Mouse (Mus musculus) granulocyte monocyte progenitor cell, adult 5-6 weeks (primary cell): ENCODE results near the gene Evx2. TPM values are rescaled to one million over a fixed set of nuclear protein-coding genes. Genes with fewer than 3 reads are reported as not detected.

ENCODE experiments used
- ATAC-seq: replicated peaks from 2 replicates; pipeline ENCODE4 v1.8.0; 2016; ENCODE audit warnings: mild to moderate bottlenecking, moderate TSS enrichment, inconsistent platforms; ENCODE audit not compliant: poor library complexity, severe bottlenecking
- total RNA-seq, 2 experiments: library from RNA; stranded (forward) in 1 of 2; stranded (reverse) in 1 of 2; fragments of 200-712, 200-1000 nt in 1 of 2; fragments of >200 nt in 1 of 2; fragmentation: Nextera tagmentation in 1 of 2; gene quantifications; 2 replicates each; pipeline ENCODE4 v1.2.3; 2014 to 2017

The Evx2 gene
- total RNA-seq, 2 experiments from 2014 or later: not detected

DNA sequence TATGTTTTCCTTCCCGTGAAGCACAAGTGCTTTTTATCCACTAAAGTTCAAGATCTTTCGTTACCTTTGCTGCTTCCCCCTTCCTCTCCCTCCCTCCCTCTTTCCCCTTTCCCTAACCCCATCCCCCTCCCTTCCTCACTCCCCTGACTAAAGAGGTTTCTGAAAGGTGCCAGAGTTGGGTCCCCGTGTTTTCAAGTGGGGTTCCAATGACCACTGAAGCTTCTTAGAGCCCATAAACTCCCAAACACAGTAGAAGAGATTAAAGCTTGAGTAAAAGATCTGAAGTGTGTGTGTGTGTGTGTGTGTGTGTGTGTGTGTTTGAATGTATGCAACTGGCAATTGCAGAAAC, 9.8 kb upstream of the Evx2 start:
- no peak for ATAC-seq

GRCm38 (mm10) chr2:74668370-74669229, 9.2 kb upstream of the Evx2 start:
- ATAC-seq: no peak

GRCm38 (mm10) chr2:74667842-74668357, 8.5 kb upstream of the Evx2 start, which contains the start of gene Hoxd13:
TSS of gene Hoxd13 (plus strand) at chr2:74668310.
- ATAC-seq: 0 out of 2 replicates have a peak, but pooled peaks have one; percentile 18

DNA sequence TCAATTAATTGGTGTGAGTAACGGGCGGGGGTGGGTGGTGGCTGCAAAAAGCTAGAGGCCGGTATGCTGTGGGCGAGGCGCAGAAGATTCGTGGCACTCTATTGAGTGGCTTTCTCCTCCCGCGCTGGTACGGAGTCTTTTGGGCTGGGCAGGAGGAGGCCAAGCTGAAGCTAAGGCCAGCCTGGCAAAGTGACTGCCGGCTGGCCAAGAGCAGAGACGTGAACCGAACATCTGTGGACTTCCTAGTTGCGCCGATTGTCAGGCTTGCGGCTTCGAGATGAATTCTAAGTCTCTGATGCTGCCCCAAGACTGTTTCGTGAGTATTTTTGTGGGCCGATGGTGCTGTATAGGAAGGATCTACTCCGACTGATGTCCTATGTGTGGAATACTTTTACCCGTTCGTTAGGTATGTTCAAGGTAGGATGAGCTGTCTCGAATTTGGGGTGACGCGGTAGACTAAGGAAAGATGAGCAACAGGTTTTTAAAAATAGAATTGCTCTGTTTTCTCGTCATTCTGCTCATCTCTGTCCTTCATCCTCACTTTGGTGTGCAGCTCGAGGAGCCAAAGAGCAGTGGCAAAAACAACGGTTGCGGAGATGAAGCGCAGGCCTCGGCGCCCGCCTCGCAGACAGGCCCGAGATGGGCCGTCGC, 8.0 kb upstream of the Evx2 start:
- no peak for ATAC-seq

DNA sequence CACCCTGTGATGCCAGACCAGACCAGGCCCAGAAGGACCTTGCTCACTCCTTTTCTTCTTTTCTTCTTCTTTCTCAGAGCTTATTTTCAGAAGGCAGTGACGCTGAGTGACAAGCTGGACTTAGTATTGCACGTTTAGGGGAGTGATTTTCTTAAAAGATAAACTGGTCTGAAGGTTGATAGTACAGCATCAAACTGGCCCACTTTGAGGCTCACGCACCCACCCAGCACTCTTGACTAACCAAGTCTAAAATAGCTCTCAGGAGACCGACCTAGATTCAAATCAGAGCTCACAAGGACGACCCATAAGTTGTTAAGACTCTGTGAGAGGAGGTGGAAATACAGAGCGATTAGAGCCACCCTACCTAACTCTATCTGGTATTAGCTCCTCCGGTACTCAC, 7.1 kb upstream of the Evx2 start:
- no peak for ATAC-seq

- peak; percentile 43; the same call in 1 of the 2 replicates for ATAC-seq
Measured at GRCm38 (mm10) chr2:74663291-74663925, 4.1 kb upstream of the Evx2 start.

DNA sequence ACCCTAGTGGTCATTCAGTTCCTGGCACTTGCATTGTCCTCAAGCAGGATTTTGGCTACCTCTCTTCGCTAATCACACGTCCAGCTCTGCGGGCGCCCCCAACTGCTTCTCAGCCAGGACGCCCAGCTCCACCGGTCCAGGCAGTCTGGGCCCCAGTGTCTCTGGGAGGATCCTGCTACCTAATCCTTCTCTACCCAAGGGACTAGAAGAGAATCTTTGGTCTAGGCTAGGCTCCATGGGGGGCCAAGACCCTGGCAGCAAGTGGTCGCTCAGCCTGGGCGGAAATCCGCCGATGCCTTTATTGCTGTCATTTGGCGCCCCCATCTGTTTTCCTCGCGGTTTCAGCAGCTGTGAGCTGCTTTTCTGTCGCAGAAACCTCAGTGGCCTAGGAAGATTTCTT, 2.3 kb upstream of the Evx2 start:
- peak; percentile 30; the same call in 1 of the 2 replicates for ATAC-seq

- ATAC-seq: no peak
Measured at GRCm38 (mm10) chr2:74660421-74661375, 1.3 kb upstream of the Evx2 start.

GRCm38 (mm10) chr2:74658667-74659371, 538 bp downstream of the Evx2 start:
- no peak for ATAC-seq

DNA sequence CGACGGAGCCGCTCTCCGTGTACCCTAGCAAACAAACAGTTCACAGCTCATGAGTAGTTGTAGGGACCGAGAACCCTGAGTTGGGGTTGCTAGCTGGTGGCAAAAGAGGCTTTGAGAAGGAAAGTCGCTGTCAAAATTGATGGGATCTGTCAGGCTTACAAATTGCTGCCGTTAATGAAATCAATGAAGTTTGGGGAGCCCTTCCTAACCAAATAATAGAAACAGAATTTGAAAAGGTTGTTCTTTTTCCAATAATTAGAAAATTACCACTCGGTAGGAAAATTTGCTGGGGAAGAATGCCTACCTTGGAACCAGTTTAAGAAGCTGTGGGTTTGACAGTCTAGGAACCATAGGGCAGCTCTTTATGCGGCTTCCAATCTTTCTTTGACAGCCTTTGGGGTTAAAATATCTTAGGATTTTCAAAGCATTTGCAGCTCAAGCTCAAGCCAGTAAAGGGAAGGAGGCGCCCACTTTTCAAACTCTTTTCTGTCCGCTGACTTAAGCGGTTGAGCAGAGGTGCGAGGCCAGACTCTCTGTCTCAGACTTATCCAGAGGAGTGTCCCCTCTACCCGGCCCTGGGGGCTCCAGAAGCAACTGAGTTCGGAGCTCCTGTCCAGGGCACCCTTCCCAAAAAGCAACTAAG, 1.2 kb downstream of the Evx2 start:
- ATAC-seq: no peak

DNA sequence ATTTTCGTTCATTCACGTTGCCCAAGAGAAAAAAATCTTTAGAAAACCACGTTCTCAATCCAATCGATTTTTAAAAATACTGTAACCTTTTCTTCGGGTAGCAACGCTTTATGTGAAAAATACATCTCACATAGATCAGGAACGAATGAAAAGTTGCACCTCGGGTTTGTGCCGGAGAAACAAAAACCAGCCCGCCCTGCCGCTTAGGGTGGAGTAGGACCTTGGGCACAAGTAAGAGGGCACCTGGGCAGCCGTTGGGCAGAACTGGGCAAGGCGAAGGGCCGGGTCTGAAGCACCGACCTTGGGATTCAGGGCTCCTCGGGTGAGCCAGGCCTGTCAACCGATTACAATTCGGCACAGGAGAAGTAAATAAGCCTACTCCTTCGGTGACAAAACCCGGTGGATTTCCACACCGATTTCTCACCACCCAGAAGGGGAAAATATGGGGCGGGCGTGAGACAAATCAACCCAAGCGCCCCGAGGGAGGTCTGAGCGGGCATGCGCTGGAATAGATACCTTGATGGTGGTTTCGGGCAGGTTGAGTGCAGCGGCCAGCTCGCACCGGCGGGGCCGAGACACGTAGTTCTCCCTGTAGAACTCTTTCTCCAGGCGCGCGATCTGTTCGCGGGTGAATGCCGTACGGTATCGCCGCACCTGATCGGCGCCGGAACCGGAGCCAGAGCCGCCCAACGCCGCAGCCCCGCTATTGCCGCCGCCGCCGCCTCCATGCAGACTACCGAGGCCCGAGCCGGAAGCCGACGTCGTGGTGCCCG, 1.9 kb downstream of the Evx2 start:
- no peak for ATAC-seq

GRCm38 (mm10) chr2:74656632-74657021, 2.7 kb downstream of the Evx2 start:
- ATAC-seq: no peak

DNA sequence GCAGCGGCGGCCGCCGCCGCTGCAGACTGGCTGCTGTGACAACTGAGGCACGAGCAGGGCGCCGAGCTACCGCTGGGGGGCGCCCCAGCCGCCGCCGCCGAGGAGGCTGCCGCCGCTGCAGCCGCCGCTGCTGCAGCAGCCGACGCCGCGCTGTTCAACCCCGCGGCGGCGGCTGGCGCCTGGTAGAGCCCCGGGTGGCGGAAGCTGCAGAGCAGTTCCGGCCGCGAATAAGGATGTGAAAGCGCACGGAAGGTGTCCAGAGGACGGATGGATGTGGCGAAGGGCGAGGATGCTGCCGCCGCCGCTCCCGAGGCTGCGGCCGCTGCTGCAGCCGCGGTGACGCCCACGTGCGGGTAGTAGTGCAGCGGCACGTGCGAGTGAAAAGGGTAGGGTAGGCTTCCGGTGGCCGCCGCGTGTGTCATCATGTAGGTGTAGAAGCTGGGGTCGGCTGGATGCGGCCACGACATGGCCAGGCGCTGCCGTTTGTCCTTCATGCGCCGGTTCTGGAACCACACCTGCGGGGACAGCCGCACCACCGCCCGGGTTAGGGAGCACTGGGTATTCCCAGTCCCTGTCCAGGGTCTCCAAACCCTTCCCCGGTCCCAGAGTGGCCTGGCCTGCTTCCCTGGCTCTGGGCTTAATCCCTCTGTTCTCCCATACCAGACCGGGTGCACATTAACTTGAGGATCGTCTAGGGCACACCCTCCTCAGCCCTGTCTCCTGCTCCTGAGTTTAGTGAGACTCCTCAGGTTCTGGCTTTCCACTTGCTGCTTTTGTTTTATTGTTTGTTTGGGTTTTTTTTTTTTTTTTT, 3.3 kb downstream of the Evx2 start:
- ATAC-seq: peak; percentile 87

DNA sequence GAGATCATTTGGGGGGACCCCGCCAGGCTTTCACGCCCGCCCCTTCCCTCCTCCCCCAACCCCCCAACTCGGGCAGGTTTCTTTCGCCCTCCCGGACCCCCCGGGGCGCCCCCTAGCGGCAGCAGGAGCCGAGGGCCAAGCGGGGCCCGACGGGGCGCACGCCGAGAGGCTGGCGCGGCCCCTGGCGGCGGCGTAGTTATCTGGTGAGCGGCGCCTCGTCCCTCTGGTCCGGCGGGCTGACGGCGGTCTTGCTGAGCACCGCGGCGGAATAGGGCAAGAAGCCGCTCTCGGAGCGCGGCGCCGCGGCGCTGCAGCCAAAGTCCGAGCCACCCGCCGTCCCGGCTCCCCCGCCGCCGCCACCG, 4.0 kb downstream of the Evx2 start:
- ATAC-seq: 0 out of 2 replicates have a peak, but pooled peaks have one; percentile 27

GRCm38 (mm10) chr2:74654743-74655419, 4.5 kb downstream of the Evx2 start:
- ATAC-seq: no peak

- ATAC-seq: no peak
Measured at GRCm38 (mm10) chr2:74653781-74654535, 5.4 kb downstream of the Evx2 start.
